Mouse (Mus musculus) limb, embryonic 14.5 days (tissue): ENCODE results near the gene Hscb. TPM values are rescaled to one million over a fixed set of nuclear protein-coding genes. Genes with fewer than 3 reads are reported as not detected.
A peak's percentile ranks its signal among the peaks of the same experiment; 100 is the strongest.
"Not testable (repeated sequence)": the region's sequence is repeated elsewhere in the genome, so short reads cannot be mapped to it uniquely, and the experiment has no call there.

Source experiments
- ATAC-seq: fragments of 200-750 bp; cut with Nextera tagmentation; 2 replicates; pipeline ENCODE4 v1.8.0; 2017; ENCODE audit warnings: low read depth, moderate number of reproducible peaks, moderate TSS enrichment; ENCODE audit not compliant: low FRiP score
- DNase-seq: peaks from one replicate; pipeline ENCODE4 v3.0.0-alpha.2; 2015; ENCODE audit warnings: low spot score
- H3K27ac ChIP-seq: fragments of 300-500 bp; sonication (generic); replicated peaks from 2 replicates; pipeline ENCODE4 v1.5.1; 2014; ENCODE audit warnings: low read depth, mild to moderate bottlenecking, low read length, moderate library complexity, mixed read lengths
- H3K27me3 ChIP-seq: fragments of 300-500 bp; sonication (generic); 2 replicates; pipeline ENCODE4 v1.6.1; 2014; ENCODE audit warnings: low read length, mixed read lengths; ENCODE audit not compliant: control insufficient read depth, insufficient read depth
- H3K36me3 ChIP-seq: fragments of 300-500 bp; sonication (generic); 2 replicates; pipeline ENCODE4 v1.6.1; 2014; ENCODE audit warnings: mild to moderate bottlenecking, low read length, moderate library complexity, mixed read lengths; ENCODE audit not compliant: control insufficient read depth, insufficient read depth
- H3K4me1 ChIP-seq: fragments of 300-500 bp; sonication (generic); 2 replicates; pipeline ENCODE4 v1.6.1; 2014; ENCODE audit warnings: antibody characterized with exemption, low read length, mixed read lengths; ENCODE audit not compliant: control insufficient read depth, insufficient read depth
- H3K4me2 ChIP-seq: fragments of 300-500 bp; sonication (generic); replicated peaks from 2 replicates; pipeline ENCODE4 v1.6.1; 2014; ENCODE audit warnings: low read depth, mild to moderate bottlenecking, low read length, moderate library complexity; ENCODE audit not compliant: severe bottlenecking
- H3K4me3 ChIP-seq: fragments of 300-500 bp; sonication (generic); replicated peaks from 2 replicates; pipeline ENCODE4 v1.5.1; 2014; ENCODE audit warnings: low read length
- H3K9ac ChIP-seq: fragments of 300-500 bp; sonication (generic); 2 replicates; pipeline ENCODE4 v1.6.1; 2014; ENCODE audit warnings: mild to moderate bottlenecking, low read depth, low read length, moderate library complexity; ENCODE audit not compliant: severe bottlenecking
- H3K9me3 ChIP-seq: fragments of 300-500 bp; sonication (generic); 2 replicates; pipeline ENCODE4 v1.6.1; 2016; ENCODE audit warnings: low read length; ENCODE audit not compliant: control insufficient read depth
- POLR2A ChIP-seq: fragments of 200-500 bp; IDR thresholded peaks from 2 replicates; pipeline ENCODE4 v1.8.0; 2012; ENCODE audit warnings: inconsistent platforms, mild to moderate bottlenecking, moderate library complexity, borderline replicate concordance; ENCODE audit not compliant: insufficient read depth, insufficient read length; ENCODE audit errors: extremely low read depth
- WGBS: fragments of 180-500 bp; shearing (Covaris S2); extraction: QIAGEN DNeasy Blood & Tissue Kit; methylation state at CpG from one replicate; pipeline ENCODE4 v1.1.7; 2014; 5-methylcytosine and 5-hydroxymethylcytosine counted together
- polyA plus RNA-seq, 2 experiments: library from polyadenylated mRNA; depleted of rRNA in 1 of 2; stranded (reverse) in 1 of 2; unstranded in 1 of 2; fragments of >200 nt; fragmentation: Nextera tagmentation in 1 of 2; extraction: Ambion mirVana in 1 of 2; gene quantifications; 2 replicates each; pipeline versions ENCODE4 v1.2.1 to v1.2.3; 2012 to 2014

Hscb gene
- polyA plus RNA-seq (2012; rRNA removed) (19.2 and 19.3 TPM in 2 replicates), polyA plus RNA-seq (2014; fragmentation: Nextera tagmentation; extraction: Ambion mirVana) (19.4 and 23.9 TPM in 2 replicates)

DNA sequence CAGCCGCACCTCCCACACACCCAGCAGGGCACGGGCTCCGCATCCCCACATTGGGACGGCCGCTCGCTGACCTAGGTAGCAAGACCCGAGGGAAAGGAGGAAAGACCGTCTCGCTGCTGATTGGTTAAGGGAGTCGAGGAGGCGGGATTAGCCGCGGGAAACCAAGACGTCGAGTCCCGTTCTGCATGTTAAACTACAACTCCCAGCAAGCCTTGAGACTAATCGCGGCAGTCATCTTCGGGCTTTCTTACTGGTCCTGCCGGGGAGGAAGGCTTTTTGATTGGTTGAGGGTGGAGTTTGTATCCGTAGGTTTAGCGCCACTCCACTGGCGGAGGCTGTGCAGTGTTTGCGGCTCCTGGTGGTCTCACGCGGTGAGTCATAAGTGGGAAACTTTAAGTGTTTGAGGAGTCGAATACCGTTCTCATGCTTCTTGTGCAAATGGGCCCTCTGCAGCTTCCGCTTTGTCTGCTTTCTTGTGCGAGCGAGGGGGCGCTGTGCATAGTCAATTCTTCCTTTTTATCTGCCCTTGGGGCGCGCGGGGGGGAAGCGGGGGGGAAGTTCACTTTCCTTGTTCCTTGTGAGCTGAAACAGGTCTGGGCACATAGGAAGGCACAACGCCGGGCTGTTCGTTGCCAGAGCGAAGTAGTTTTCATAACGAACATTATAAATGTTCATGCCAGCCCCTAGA is at the start of gene Hscb, which contains the start of gene Chek2:
Hscb (minus strand) TSS at position 100 of the 688 bp plus-strand sequence.
Chek2 (plus strand) TSS at position 302 of the 688 bp plus-strand sequence.
- TF ChIP-seq POLR2A = peak; percentile 27; the same call in 1 of the 2 replicates
- peak within 1 kb of the TSS; percentile 63 for H3K9ac ChIP-seq
- ATAC-seq (peak; percentile 99), DNase-seq (peak; percentile 99)
- under 1% methylated on average over 41 of the region's 41 CpGs for WGBS
- H3K4me1 ChIP-seq = peaks cover 7% of the 10 kb centered on the region; the same call in 1 of the 2 replicates
- H3K36me3 ChIP-seq = peaks cover 9% of the 10 kb centered on the region; the same call in 1 of the 2 replicates
- H3K27me3 ChIP-seq = no peaks in the 10 kb centered on the region
- H3K27ac ChIP-seq = peak within 1 kb of the TSS; percentile 70
- H3K4me3 ChIP-seq = peak within 1 kb of the TSS; percentile 70
- no peaks in the 10 kb centered on the region for H3K9me3 ChIP-seq
- peak within 1 kb of the TSS; percentile 71 for H3K4me2 ChIP-seq

DNA sequence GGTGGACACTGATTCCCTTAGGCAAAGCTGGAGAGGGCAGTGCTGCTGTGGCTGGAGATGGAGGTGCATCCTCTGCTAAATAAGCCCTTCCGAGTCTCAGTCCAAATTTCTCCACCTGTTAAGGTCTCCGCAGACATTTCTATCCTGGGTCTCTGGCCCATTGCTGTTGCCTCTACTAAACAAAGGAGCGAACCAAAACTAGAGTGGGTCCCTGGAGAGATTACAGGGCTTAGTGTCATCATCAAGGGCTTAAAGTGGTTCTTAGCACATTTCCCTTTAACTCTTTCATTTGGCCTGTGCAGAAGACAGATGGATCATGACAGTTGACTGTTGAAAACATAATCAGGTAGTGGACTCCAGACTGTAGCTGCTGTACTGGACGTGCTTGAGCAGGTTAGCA is 49.0 kb upstream of the Hscb start:
- H3K27ac ChIP-seq = no peak overlapping the region
- no peak overlapping the region for H3K4me3 ChIP-seq
- 91% methylated on average over 4 of the region's 4 CpGs for WGBS
- no peak overlapping the region for H3K4me2 ChIP-seq
- peaks cover 35% of the 10 kb centered on the region for H3K36me3 ChIP-seq
- H3K9ac ChIP-seq = no peak overlapping the region
- no peaks in the 10 kb centered on the region for H3K27me3 ChIP-seq
- no peak for ATAC-seq
- no peak for DNase-seq
- no peaks in the 10 kb centered on the region for H3K9me3 ChIP-seq
- no peak for TF ChIP-seq POLR2A
- no peaks in the 10 kb centered on the region for H3K4me1 ChIP-seq

DNA sequence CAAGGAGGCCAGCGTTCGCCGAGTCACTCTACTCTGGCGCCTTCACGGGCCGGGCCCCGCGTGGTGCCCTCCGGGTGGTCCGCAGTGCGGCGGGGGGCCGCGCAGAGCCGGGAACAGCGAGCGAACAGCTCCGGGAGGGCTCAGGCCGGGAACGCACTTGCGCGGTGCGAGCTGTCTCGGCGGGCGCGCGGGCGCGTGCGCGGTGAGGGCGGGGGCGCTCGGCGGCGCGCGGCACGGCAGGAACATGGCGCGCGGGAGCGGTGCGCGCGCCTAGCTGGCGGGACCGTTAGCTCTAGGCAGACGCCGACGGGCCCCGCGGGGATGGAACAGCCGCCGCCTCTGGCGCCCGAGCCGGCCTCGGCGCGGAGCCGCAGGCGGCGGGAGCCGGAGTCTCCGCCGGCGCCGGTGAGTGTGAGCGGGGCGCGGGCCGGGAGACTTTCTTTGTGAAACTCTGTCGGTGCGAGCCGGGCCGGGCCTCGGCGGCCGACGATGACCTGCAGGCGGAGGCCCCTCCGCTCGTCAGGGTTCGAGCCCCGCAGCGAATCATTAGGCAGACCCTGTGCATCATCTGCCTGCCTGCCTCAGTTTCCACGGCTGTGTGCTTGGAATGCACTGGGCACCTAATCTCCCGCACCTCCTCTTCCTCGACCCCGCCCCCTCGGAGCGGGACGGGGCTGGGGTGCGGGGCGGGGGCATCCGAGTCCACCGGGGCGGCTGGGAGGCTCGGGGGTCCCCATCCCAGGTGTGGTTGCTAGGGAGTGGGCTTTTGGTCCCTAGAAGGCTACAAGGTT is 40.2 kb upstream of the Hscb start, which contains the start of gene Ttc28:
Ttc28 (plus strand) TSS at position 220 of the 791 bp plus-strand sequence.
- Histone ChIP-seq H3K9ac (peak within 1 kb of the TSS; percentile 92), H3K4me1 (peaks cover 14% of the 10 kb centered on the region), H3K27ac (peak within 1 kb of the TSS; percentile 86), H3K36me3 (peaks cover 4% of the 10 kb centered on the region; the same call in 1 of the 2 replicates), H3K9me3 (no peaks in the 10 kb centered on the region), H3K4me2 (peak within 1 kb of the TSS; percentile 72), H3K27me3 (no peaks in the 10 kb centered on the region), H3K4me3 (peak within 1 kb of the TSS; percentile 83)
- 1% methylated on average over 32 of the region's 101 CpGs for WGBS
- ATAC-seq = peak; percentile 91
- peak; percentile 53; the same call in 1 of the 2 replicates for TF ChIP-seq POLR2A
- peak; percentile 88 for DNase-seq

DNA sequence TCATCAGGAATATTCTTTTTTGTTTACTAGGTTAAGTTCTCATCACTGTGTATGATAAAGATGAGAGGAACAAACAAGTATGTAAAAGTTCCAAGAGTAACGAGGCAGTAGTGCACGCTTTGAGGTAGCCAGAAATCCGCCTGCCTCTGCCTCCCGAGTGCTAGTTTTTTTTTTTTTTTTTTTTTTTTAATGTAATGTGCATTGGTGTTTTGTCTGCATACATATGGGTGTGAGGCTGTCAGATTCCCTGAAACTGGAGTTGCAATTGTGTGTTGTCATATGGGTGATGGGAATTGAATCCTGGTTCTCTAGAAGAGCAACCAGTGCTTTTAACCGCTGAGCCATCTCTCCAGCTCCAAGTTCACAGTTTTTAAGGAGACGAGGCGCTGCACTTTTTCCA is 39.5 kb upstream of the Hscb start:
- ATAC-seq = no peak
- Histone ChIP-seq H3K4me3 (peak overlapping the region; percentile 83), H3K9me3 (no peaks in the 10 kb centered on the region), H3K27me3 (no peaks in the 10 kb centered on the region), H3K9ac (peak overlapping the region; percentile 92), H3K27ac (peak overlapping the region; percentile 86), H3K36me3 (no peaks in the 10 kb centered on the region; the same call in 1 of the 2 replicates), H3K4me2 (peak overlapping the region; percentile 72), H3K4me1 (peaks cover 14% of the 10 kb centered on the region)
- WGBS = 63% methylated on average over 7 of the region's 7 CpGs
- no peak for TF ChIP-seq POLR2A
- DNase-seq = no peak

DNA sequence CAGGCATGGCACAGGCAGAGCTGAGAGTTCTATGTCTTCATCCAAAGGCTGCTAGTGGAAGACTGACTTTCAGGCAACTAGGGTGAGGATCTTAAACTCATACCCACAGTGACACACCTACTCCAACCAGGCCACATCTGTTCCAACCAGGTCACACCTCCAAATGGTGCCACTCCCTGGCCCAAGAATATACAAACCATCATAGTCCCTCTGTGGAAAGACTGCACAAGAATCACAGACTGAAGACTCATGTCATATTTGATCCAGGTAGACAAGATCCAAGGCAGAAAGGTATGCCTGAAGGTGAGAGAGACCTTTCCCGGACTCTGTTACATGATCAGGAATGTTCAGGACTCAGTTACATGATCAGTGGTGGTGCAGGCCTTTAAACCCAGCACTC is 38.9 kb upstream of the Hscb start:
- H3K4me1 ChIP-seq = peaks cover 14% of the 10 kb centered on the region
- H3K27me3 ChIP-seq, H3K4me2 ChIP-seq, DNase-seq, H3K36me3 ChIP-seq, H3K9me3 ChIP-seq, H3K9ac ChIP-seq, H3K4me3 ChIP-seq, ATAC-seq, H3K27ac ChIP-seq: not testable (repeated sequence)
- 100% methylated on average over 1 of the region's 1 CpGs for WGBS
